Mouse (Mus musculus): Measurements from ENCODE around the gene Mrpl44.
A peak's percentile ranks its signal among the peaks of the same experiment; 100 is the strongest.

Mrpl44 gene

GRCm38 (mm10) chr1:79775927-79776458 lies at the start of gene Mrpl44, which contains the start of gene Wdfy1:
TSS of gene Mrpl44 (plus strand) at chr1:79776018.
TSS of gene Wdfy1 (minus strand) at chr1:79776143.
- peak; percentile 98 for DNase-seq

GRCm38 (mm10) chr1:79734794-79735193 lies 41.0 kb upstream of the Mrpl44 start:
- DNase-seq = no peak

- DNase-seq = no peak
Observed at GRCm38 (mm10) chr1:79736408-79736807, 39.4 kb upstream of the Mrpl44 start.

GRCm38 (mm10) chr1:79739726-79740125 lies 36.1 kb upstream of the Mrpl44 start:
- no peak for DNase-seq

GRCm38 (mm10) chr1:79741002-79741401 lies 34.8 kb upstream of the Mrpl44 start:
- no peak for DNase-seq

GRCm38 (mm10) chr1:79742949-79743348 lies 32.9 kb upstream of the Mrpl44 start:
- DNase-seq = no peak

- DNase-seq = no peak
Observed at GRCm38 (mm10) chr1:79743385-79743784, 32.4 kb upstream of the Mrpl44 start.

GRCm38 (mm10) chr1:79746056-79746455 lies 29.8 kb upstream of the Mrpl44 start:
- peak; percentile 58 for DNase-seq

- DNase-seq = no peak
Observed at GRCm38 (mm10) chr1:79751186-79751585, 24.6 kb upstream of the Mrpl44 start.

GRCm38 (mm10) chr1:79752015-79752695 lies 23.7 kb upstream of the Mrpl44 start:
- DNase-seq = no peak

GRCm38 (mm10) chr1:79752714-79753340 lies 23.0 kb upstream of the Mrpl44 start:
- DNase-seq = no peak

GRCm38 (mm10) chr1:79753456-79753855 lies 22.4 kb upstream of the Mrpl44 start:
- DNase-seq = no peak

- no peak for DNase-seq
Observed at GRCm38 (mm10) chr1:79754936-79755335, 20.9 kb upstream of the Mrpl44 start.

- no peak for DNase-seq
Observed at GRCm38 (mm10) chr1:79755376-79755775, 20.4 kb upstream of the Mrpl44 start.

GRCm38 (mm10) chr1:79756417-79756816 lies 19.4 kb upstream of the Mrpl44 start:
- no peak for DNase-seq

GRCm38 (mm10) chr1:79757161-79757560 lies 18.7 kb upstream of the Mrpl44 start:
- DNase-seq = no peak

GRCm38 (mm10) chr1:79757597-79757996 lies 18.2 kb upstream of the Mrpl44 start:
- no peak for DNase-seq

GRCm38 (mm10) chr1:79759006-79759405 lies 16.8 kb upstream of the Mrpl44 start:
- DNase-seq = no peak

GRCm38 (mm10) chr1:79759436-79759972 lies 16.3 kb upstream of the Mrpl44 start:
- no peak for DNase-seq

GRCm38 (mm10) chr1:79760656-79761055 lies 15.2 kb upstream of the Mrpl44 start:
- no peak for DNase-seq

GRCm38 (mm10) chr1:79761106-79761916 lies 14.5 kb upstream of the Mrpl44 start:
- DNase-seq = peak; percentile 81

- no peak for DNase-seq
Observed at GRCm38 (mm10) chr1:79761917-79762271, 13.9 kb upstream of the Mrpl44 start.

Measured in lung, postnatal 14 days (tissue).